Mouse (Mus musculus) hindbrain, embryonic 11.5 days (tissue): Measurements from ENCODE around the gene Abhd8. TPM values are rescaled to one million over a fixed set of nuclear protein-coding genes. Genes with fewer than 3 reads are reported as not detected.

Experiments
- ATAC-seq: fragments of 200-750 bp; cut with Nextera tagmentation; 2 replicates; pipeline ENCODE4 v1.8.0; 2017; ENCODE audit warnings: mild to moderate bottlenecking, moderate TSS enrichment, moderate library complexity; ENCODE audit not compliant: low FRiP score
- DNase-seq: peaks from one replicate; pipeline ENCODE4 v3.0.0-alpha.2; 2015; ENCODE audit warnings: low spot score
- H3K27ac ChIP-seq: fragments of 300-500 bp; sonication (generic); 2 replicates; pipeline ENCODE4 v1.5.1; 2014; ENCODE audit warnings: mild to moderate bottlenecking, low read depth, low read length
- H3K27me3 ChIP-seq: fragments of 300-500 bp; sonication (generic); 2 replicates; pipeline ENCODE4 v1.6.1; 2014; ENCODE audit warnings: mild to moderate bottlenecking, low read length, moderate library complexity, mixed read lengths; ENCODE audit not compliant: control insufficient read depth, insufficient read depth
- H3K36me3 ChIP-seq: fragments of 300-500 bp; sonication (generic); 2 replicates; pipeline ENCODE4 v1.6.1; 2014; ENCODE audit warnings: mild to moderate bottlenecking, low read length, moderate library complexity, mixed read lengths; ENCODE audit not compliant: control insufficient read depth, insufficient read depth
- H3K4me1 ChIP-seq: fragments of 300-500 bp; sonication (generic); replicated peaks from 2 replicates; pipeline ENCODE4 v1.6.1; 2014; ENCODE audit warnings: low read length, mixed read lengths; ENCODE audit not compliant: control insufficient read depth, insufficient read depth
- H3K4me2 ChIP-seq: fragments of 300-500 bp; sonication (generic); replicated peaks from 2 replicates; pipeline ENCODE4 v1.6.1; 2014; ENCODE audit warnings: mild to moderate bottlenecking, low read depth, low read length
- H3K4me3 ChIP-seq: fragments of 300-500 bp; sonication (generic); 2 replicates; pipeline ENCODE4 v1.5.1; 2014; ENCODE audit warnings: low read depth, low read length
- H3K9ac ChIP-seq: fragments of 300-500 bp; sonication (generic); 2 replicates; pipeline ENCODE4 v1.6.1; 2014; ENCODE audit warnings: low read depth, low read length
- H3K9me3 ChIP-seq: fragments of 300-500 bp; sonication (generic); 2 replicates; pipeline ENCODE4 v1.6.1; 2016; ENCODE audit warnings: low read length; ENCODE audit not compliant: control insufficient read depth
- WGBS: fragments of 180-500 bp; shearing (Covaris S2); extraction: QIAGEN DNeasy Blood & Tissue Kit; methylation state at CpG from one replicate; pipeline ENCODE4 v1.1.7; 2014; 5-methylcytosine and 5-hydroxymethylcytosine counted together
- polyA plus RNA-seq: library from polyadenylated mRNA; unstranded; fragments of >200 nt; fragmentation: Nextera tagmentation; extraction: Ambion mirVana; gene quantifications from 2 replicates; pipeline ENCODE4 v1.2.1, GENCODE M21; 2014

The Abhd8 gene
- polyA plus RNA-seq, 1 experiment from 2014 or later, result 38.5 TPM

- Histone ChIP-seq H3K4me2 (no peak overlapping the region), H3K27ac (peak overlapping the region; percentile 12; the same call in 1 of the 2 replicates)
Observed at GRCm38 (mm10) chr8:71474785-71475701, 11.6 kb upstream of the Abhd8 start.

GRCm38 (mm10) chr8:71474344-71474743 lies 10.9 kb upstream of the Abhd8 start:
- no peaks in the 10 kb centered on the region for H3K27me3 ChIP-seq
- DNase-seq (no peak), ATAC-seq (no peak)
- no peak overlapping the region for H3K9ac ChIP-seq
- H3K36me3 ChIP-seq, result peaks cover 4% of the 10 kb centered on the region; the same call in 1 of the 2 replicates
- no peak overlapping the region for H3K27ac ChIP-seq
- no peak overlapping the region for H3K4me2 ChIP-seq
- WGBS, result 95% methylated on average over 18 of the region's 18 CpGs
- H3K4me1 ChIP-seq, result peaks cover 11% of the 10 kb centered on the region
- no peaks in the 10 kb centered on the region for H3K9me3 ChIP-seq
- no peak overlapping the region for H3K4me3 ChIP-seq

More at GRCm38 (mm10) chr8:71474785-71475701, 11.6 kb upstream of the Abhd8 start:
- Histone ChIP-seq H3K4me1 (peaks cover 8% of the 10 kb centered on the region), H3K36me3 (peaks cover 4% of the 10 kb centered on the region; the same call in 1 of the 2 replicates), H3K4me3 (no peak overlapping the region), H3K9me3 (no peaks in the 10 kb centered on the region), H3K27me3 (no peaks in the 10 kb centered on the region), H3K9ac (no peak overlapping the region; the same call in 1 of the 2 replicates)
- peak; percentile 4; the same call in 1 of the 2 replicates for ATAC-seq
- WGBS, result 91% methylated on average over 25 of the region's 25 CpGs
- no peak for DNase-seq

GRCm38 (mm10) chr8:71472601-71473386 lies 9.3 kb upstream of the Abhd8 start:
- WGBS, result 84% methylated on average over 8 of the region's 8 CpGs
- Histone ChIP-seq H3K4me2 (no peak overlapping the region), H3K36me3 (peaks cover 4% of the 10 kb centered on the region; the same call in 1 of the 2 replicates), H3K27ac (no peak overlapping the region), H3K27me3 (no peaks in the 10 kb centered on the region), H3K9ac (no peak overlapping the region), H3K4me3 (no peak overlapping the region), H3K9me3 (no peaks in the 10 kb centered on the region), H3K4me1 (peaks cover 11% of the 10 kb centered on the region)
- ATAC-seq (no peak), DNase-seq (no peak)

- no peaks in the 10 kb centered on the region for H3K27me3 ChIP-seq
- H3K4me3 ChIP-seq, result no peak overlapping the region
- H3K36me3 ChIP-seq, result peaks cover 4% of the 10 kb centered on the region; the same call in 1 of the 2 replicates
- H3K4me2 ChIP-seq, result no peak overlapping the region
- DNase-seq, result no peak
- no peak overlapping the region for H3K9ac ChIP-seq
- H3K4me1 ChIP-seq, result peaks cover 11% of the 10 kb centered on the region
- ATAC-seq, result no peak
- no peaks in the 10 kb centered on the region for H3K9me3 ChIP-seq
- 96% methylated on average over 17 of the region's 17 CpGs for WGBS
- no peak overlapping the region for H3K27ac ChIP-seq
Observed at GRCm38 (mm10) chr8:71471861-71472260, 8.4 kb upstream of the Abhd8 start.

- ATAC-seq (no peak), DNase-seq (no peak)
- Histone ChIP-seq H3K36me3 (peaks cover 4% of the 10 kb centered on the region; the same call in 1 of the 2 replicates), H3K27ac (no peak overlapping the region), H3K9me3 (no peaks in the 10 kb centered on the region), H3K27me3 (no peaks in the 10 kb centered on the region), H3K4me3 (no peak overlapping the region), H3K4me1 (peaks cover 9% of the 10 kb centered on the region; the same call in 1 of the 2 replicates), H3K9ac (no peak overlapping the region), H3K4me2 (no peak overlapping the region)
- WGBS, result 84% methylated on average over 5 of the region's 5 CpGs
Observed at GRCm38 (mm10) chr8:71470913-71471255, 7.4 kb upstream of the Abhd8 start.

GRCm38 (mm10) chr8:71470146-71470912 lies 6.9 kb upstream of the Abhd8 start:
- no peak for DNase-seq
- peaks cover 6% of the 10 kb centered on the region; the same call in 1 of the 2 replicates for H3K4me1 ChIP-seq
- peak overlapping the region; percentile 84 for H3K4me3 ChIP-seq
- no peaks in the 10 kb centered on the region for H3K27me3 ChIP-seq
- no peak overlapping the region for H3K27ac ChIP-seq
- H3K9ac ChIP-seq, result peak overlapping the region; percentile 75; the same call in 1 of the 2 replicates
- ATAC-seq, result no peak
- H3K4me2 ChIP-seq, result peak overlapping the region; percentile 63
- H3K36me3 ChIP-seq, result peaks cover 4% of the 10 kb centered on the region; the same call in 1 of the 2 replicates
- 82% methylated on average over 3 of the region's 3 CpGs for WGBS
- H3K9me3 ChIP-seq, result no peaks in the 10 kb centered on the region

- Histone ChIP-seq H3K4me2 (peak overlapping the region; percentile 63), H3K9ac (peak overlapping the region; percentile 75), H3K36me3 (peaks cover 4% of the 10 kb centered on the region; the same call in 1 of the 2 replicates), H3K27me3 (no peaks in the 10 kb centered on the region), H3K4me1 (peaks cover 6% of the 10 kb centered on the region; the same call in 1 of the 2 replicates), H3K27ac (peak overlapping the region; percentile 71), H3K4me3 (peak overlapping the region; percentile 84), H3K9me3 (no peaks in the 10 kb centered on the region)
- ATAC-seq, result peak; percentile 35
- DNase-seq, result peak; percentile 77
- WGBS, result 2% methylated on average over 24 of the region's 24 CpGs
Observed at GRCm38 (mm10) chr8:71469411-71469810, 6.0 kb upstream of the Abhd8 start.

GRCm38 (mm10) chr8:71468916-71469315 lies 5.5 kb upstream of the Abhd8 start, which contains the start of gene Dda1:
Gene Dda1 (plus strand): TSS chr8:71469199.
- Histone ChIP-seq H3K36me3 (peaks cover 4% of the 10 kb centered on the region; the same call in 1 of the 2 replicates), H3K4me3 (peak within 1 kb of the TSS; percentile 84), H3K9me3 (no peaks in the 10 kb centered on the region), H3K27ac (peak within 1 kb of the TSS; percentile 71), H3K4me2 (peak within 1 kb of the TSS; percentile 63), H3K27me3 (no peaks in the 10 kb centered on the region), H3K4me1 (peaks cover 9% of the 10 kb centered on the region), H3K9ac (peak within 1 kb of the TSS; percentile 75)
- WGBS, result under 1% methylated on average over 44 of the region's 52 CpGs
- ATAC-seq (peak; percentile 88), DNase-seq (peak; percentile 98)
